Mouse (Mus musculus): ENCODE data around the gene Cxadr. TPM values are rescaled to one million over a fixed set of nuclear protein-coding genes. Genes with fewer than 3 reads are reported as not detected.

Cxadr gene
- polyA plus RNA-seq (2017; shearing (Covaris generic)) = 1.8 TPM

GRCm38 (mm10) chr16:78301183-78301830, at the start of gene Cxadr:
Gene Cxadr (plus strand): TSS chr16:78301489.

GRCm38 (mm10) chr16:78376745-78377570, 75.7 kb downstream of the Cxadr start, which contains the start of gene Btg3:
Gene Btg3 (minus strand): TSS chr16:78377192.

Other genes with a start within 250 kb of the Cxadr start
- gene Btg3, start 75.7 kb downstream of the Cxadr start, polyA plus RNA-seq (2017; shearing (Covaris generic)) = 190 TPM

All from effector memory CD4-positive, alpha-beta T cell, adult 5 months (primary cell).